Mouse (Mus musculus) thymus, postnatal 14 days (tissue): ENCODE measurements around the gene Tenm1.
A peak's percentile ranks its signal among the peaks of the same experiment; 100 is the strongest.

ENCODE experiments used
- DNase-seq: peaks from one replicate; pipeline ENCODE4 v3.0.0; 2021

Tenm1 gene

GRCm38 (mm10) chrX:42718078-42718785 lies 710.7 kb downstream of the Tenm1 start:
- DNase-seq: no peak

GRCm38 (mm10) chrX:42700291-42700690 lies 728.6 kb downstream of the Tenm1 start:
- no peak for DNase-seq

DNA sequence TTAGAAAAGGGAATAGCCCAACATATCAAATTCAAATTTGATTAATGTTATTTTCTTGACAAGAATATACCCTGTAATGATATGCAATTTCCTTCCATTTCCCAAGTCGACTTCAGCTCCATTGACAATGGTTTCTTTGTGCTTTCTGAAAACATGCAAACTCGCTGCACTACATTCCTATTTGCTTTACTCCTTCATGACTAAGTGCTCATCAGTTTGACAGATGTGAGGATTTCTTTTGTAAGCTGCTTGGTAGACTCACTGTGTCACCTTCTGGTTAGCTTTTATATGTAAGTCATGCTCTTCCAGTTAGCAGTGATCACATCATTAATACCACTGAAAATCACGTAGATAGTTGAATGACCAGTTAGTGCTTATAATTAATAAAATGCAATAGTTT lies 781.8 kb downstream of the Tenm1 start:
- no peak for DNase-seq

GRCm38 (mm10) chrX:42580521-42580920 lies 848.4 kb downstream of the Tenm1 start:
- no peak for DNase-seq

GRCm38 (mm10) chrX:42558683-42559082 lies 870.2 kb downstream of the Tenm1 start:
- DNase-seq: no peak

DNA sequence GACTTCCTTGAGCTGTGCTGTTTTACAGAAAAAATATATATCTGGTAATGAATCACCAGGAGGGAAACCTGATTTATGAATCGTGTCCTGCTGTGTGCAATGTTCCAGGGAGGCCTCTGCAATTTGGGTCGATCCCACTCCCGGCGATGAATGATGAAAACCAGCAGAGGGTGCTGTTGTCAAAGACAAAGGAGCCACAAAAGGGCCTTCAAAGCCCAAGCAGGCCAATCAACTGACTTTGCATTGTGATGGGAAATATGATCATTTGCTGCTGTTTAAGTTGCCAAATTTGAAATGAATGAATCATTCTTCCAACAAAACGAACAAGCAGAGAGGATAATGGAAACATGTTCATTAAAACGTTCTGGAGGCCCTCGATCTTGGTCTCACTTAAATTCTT lies 871.6 kb downstream of the Tenm1 start:
- DNase-seq: peak; percentile 64

- peak; percentile 54 for DNase-seq
Measured at GRCm38 (mm10) chrX:42548513-42548912, 880.4 kb downstream of the Tenm1 start.

GRCm38 (mm10) chrX:42545076-42545475 lies 883.9 kb downstream of the Tenm1 start:
- no peak for DNase-seq

DNA sequence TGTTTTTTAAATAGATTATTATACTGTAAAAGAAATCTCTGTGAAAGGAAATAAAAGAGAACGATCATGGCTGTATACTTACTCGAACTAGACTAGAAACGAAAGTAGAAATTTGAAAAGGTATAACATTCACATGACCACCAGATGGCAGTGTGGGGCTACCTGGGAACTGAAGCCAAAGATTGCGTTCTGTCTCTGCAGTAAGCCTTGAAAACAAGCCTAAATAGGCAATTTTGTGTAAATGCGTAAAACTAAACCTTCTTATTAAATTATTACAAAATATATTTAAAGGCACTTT lies 888.2 kb downstream of the Tenm1 start:
- peak; percentile 83 for DNase-seq

DNA sequence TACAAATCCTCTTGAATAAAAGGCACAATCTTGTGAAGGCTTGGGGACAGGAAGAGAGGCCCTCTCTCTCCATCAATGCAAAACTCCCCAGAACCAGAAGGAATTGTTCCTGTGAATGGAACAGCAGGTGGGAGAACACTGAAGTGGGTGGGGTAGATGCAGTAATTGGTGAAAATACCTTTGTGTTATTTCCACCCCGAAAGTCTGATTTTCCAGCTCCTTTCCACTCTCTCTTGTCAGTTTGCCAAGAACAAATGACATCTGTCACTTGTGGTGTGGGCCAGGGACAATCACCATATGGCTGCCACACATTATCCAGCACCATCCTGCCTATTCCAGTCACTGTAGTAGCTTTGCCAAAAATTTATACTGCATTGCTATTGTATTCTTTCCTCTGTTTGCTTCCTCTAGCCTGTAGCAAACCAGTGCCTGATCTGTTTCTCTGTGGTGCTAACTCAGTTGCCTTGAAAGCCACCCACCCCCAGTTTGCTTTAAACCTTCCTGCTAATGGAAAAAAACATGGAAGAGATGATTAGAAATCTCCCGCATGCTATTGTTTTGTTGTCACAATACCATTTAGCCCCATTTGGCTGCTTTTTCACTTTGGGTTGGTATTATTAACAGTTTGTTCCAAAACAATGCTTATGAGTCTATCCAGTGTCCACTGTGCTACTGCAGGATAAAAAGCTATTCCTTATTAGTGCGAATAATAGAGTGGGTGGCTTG lies 888.7 kb downstream of the Tenm1 start:
- DNase-seq: peak; percentile 38

DNA sequence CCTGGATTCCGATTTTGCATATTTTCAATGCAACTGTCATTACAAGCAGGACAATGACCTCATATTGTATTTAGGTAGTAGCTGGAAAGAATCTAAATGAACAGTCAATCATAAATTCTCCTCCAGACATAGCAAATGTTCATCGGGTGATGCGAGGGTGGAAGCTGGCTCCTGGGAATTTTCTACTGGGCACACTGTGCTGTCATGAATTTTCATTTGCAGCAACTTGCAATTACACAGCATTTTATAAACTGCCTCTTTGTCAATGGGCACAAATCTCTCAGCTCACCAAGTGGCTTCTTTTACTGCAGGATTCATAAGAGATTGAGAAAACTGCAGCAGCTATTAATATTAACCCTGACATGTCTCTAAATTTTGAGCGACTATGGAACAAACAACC lies 898.2 kb downstream of the Tenm1 start:
- DNase-seq: no peak

GRCm38 (mm10) chrX:42522868-42523267 lies 906.1 kb downstream of the Tenm1 start:
- no peak for DNase-seq

GRCm38 (mm10) chrX:42512567-42512966 lies 916.4 kb downstream of the Tenm1 start:
- DNase-seq: peak; percentile 70

GRCm38 (mm10) chrX:42511105-42511504 lies 917.8 kb downstream of the Tenm1 start:
- no peak for DNase-seq

GRCm38 (mm10) chrX:42502291-42503043 lies 926.5 kb downstream of the Tenm1 start, which contains the start of gene Sh2d1a:
Sh2d1a (plus strand) TSS chrX:42502453.
- DNase-seq: peak; percentile 86

- DNase-seq: no peak
Measured at GRCm38 (mm10) chrX:42500538-42500937, 928.4 kb downstream of the Tenm1 start.

- no peak for DNase-seq
Measured at GRCm38 (mm10) chrX:42490336-42490735, 938.6 kb downstream of the Tenm1 start.

DNA sequence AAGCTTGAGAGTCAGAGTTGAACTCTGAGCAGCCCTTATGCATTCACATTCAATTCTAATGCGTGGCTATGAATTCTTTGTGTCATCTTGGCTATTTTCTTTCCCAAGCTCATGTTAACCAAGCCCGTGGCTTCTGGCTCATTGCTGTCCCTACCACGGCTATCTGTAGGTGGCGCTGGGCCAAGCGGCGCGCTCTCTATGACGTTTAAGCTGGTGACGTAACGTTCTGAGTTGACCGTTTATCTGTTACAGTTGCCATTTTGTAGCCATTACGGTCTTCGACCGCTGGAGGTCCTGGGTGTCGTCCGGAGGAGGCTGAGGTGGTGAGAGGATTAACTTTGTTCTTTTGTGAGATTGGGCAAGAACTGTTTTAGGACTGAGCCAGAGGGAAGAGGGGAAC lies 939.5 kb downstream of the Tenm1 start, which contains the start of gene Tex13c2:
Tex13c2 (plus strand) TSS at position 246 of the 400 bp plus-strand sequence.
- DNase-seq: no peak
